9 mouse cellular contexts compared by ENCODE assay signal in the genomic region with DNA sequence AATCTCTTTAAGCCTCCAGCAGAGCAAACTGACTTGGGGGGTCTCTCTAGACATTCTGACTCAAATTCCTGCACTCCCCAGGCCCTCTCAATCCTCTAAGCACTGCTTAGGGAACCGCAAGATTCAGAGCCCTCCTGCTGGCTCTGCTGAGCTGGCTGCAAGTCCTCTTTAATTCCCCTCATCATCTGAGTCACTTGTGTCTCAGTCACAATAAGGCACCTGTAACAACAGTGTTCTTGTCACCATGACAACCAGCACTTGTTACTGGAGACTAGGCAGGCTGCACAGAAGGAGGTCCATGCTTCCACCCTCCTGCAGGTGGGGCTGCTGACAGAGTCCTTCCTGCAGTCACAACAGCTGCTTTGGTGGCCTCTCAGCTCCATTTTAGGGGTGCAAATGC.
DNase-seq lines count a peak whose midpoint lies in the region; ATAC-seq lines count a peak whose summit lies in the region.
"Had no signal": no experiment of that assay in that cellular context is flagged by ENCODE, and none has a peak within 500 bp of the region (broad histone marks: within the 10 kb centered on the region; RNA-seq: fewer than 3 reads in every experiment).

No protein-coding gene starts in this region.

- H3K9me3 ChIP-seq in forebrain, embryonic 16.5 days (ENCODE audit: control insufficient read depth, low read length) = no peaks in the 10 kb centered on the region

- no peak overlapping the region for H3K4me3 ChIP-seq in forebrain, embryonic 16.5 days (replicated peaks; ENCODE audit: low read length)
- H3K4me3 ChIP-seq: erythroblast, embryonic 14.5 days had no signal

- H3K4me1 ChIP-seq in forebrain, embryonic 16.5 days (replicated peaks; ENCODE audit: control insufficient read depth, insufficient read depth, low read length) = no peaks in the 10 kb centered on the region

- H3K27ac ChIP-seq in forebrain, embryonic 16.5 days (ENCODE audit: low read length) = no peak overlapping the region

- intact Hi-C loops in left cerebral cortex, postnatal 36 days (cut with DNase I) = no loop called here

- DNase-seq in layer of hippocampus, postnatal 10 days (ENCODE audit: low spot score in 2 of 2) = peak; percentile 3 to 12
- no peak for DNase-seq in layer of hippocampus, postnatal 25 days (ENCODE audit: extremely low spot score in 1 of 2, low spot score in 1 of 2)
- peak; percentile 4 to 5 for DNase-seq in left cerebral cortex, postnatal 36 days (ENCODE audit: low spot score in 2 of 2)
- peak; percentile 6 to 11 for DNase-seq in right cerebral cortex, adult 2 months (ENCODE audit: low spot score in 2 of 2)
- no peak for DNase-seq in adrenal gland, postnatal 14 days

- H3K4me2 ChIP-seq in forebrain, embryonic 16.5 days (ENCODE audit: low read length) = no peak overlapping the region

- 0% methylated on average over 1 of the region's 1 CpGs for WGBS in forebrain, embryonic 16.5 days

- no peaks in the 10 kb centered on the region for H3K36me3 ChIP-seq in forebrain, embryonic 16.5 days (ENCODE audit: control insufficient read depth, insufficient read depth)

- ATAC-seq in forebrain, embryonic 16.5 days = peak; percentile 58
- no peak for ATAC-seq in activated CD4-positive, CD25-positive, alpha-beta regulatory T cell, adult 4 months
- ATAC-seq in erythroid progenitor cell, adult 5-6 weeks (replicated peaks; ENCODE audit: low FRiP score, poor library complexity, severe bottlenecking) = no peak

- no peak overlapping the region for H3K9ac ChIP-seq in forebrain, embryonic 16.5 days (replicated peaks; ENCODE audit: low read depth, low read length)

- H3K27me3 ChIP-seq in forebrain, embryonic 16.5 days (replicated peaks; ENCODE audit: control insufficient read depth, insufficient read depth, low read length) = no peaks in the 10 kb centered on the region

Comparison
In these comparisons a context has a peak if more than half of its experiments do, and no peak if none do; other contexts are left out.
1. DNase-seq: peak in layer of hippocampus, postnatal 10 days (2 of 2), left cerebral cortex, postnatal 36 days (2 of 2) and right cerebral cortex, adult 2 months (2 of 2); none in layer of hippocampus, postnatal 25 days (0 of 2) and adrenal gland, postnatal 14 days (single experiment).